ENCODE assay signal across 16 mouse cellular contexts in the genomic region with DNA sequence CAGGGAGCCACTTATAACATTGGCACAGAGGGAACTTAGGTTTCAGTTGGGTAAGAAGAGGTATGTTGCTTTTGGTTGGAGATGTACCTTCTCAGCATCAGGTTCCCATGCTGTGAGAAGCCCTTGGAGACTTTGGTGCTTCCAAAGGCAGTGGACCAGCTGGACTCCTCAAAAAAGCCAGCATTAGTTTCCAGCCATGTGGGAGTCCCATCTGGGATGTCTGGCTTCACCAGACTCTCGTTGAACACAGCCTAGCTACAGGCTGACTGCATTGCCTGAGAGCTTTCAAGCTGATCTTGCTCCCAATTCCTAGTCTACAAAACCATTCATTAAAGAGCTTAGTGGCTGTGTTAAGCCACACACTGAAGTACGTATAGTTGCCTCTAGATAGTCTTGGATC.
DNase-seq lines count a peak whose midpoint lies in the region; ATAC-seq lines count a peak whose summit lies in the region.
"Had no signal": no experiment of that assay in that cellular context is flagged by ENCODE, and none has a peak within 500 bp of the region (broad histone marks: within the 10 kb centered on the region; RNA-seq: fewer than 3 reads in every experiment).

No protein-coding gene starts in this region.

- WGBS in midbrain, embryonic 11.5 days = 60% methylated on average over 2 of the region's 2 CpGs
- WGBS in midbrain, embryonic 16.5 days = 51% methylated on average over 2 of the region's 2 CpGs

- H3K4me3 ChIP-seq in midbrain, embryonic 11.5 days (ENCODE audit: low read depth, low read length) = no peak overlapping the region
- no peak overlapping the region for H3K4me3 ChIP-seq in midbrain, embryonic 16.5 days (ENCODE audit: low read depth, low read length)
- H3K4me3 ChIP-seq: erythroblast, embryonic 14.5 days; forebrain, embryonic 15.5 days; hindbrain, embryonic 13.5 days; limb, embryonic 13.5 days; liver, embryonic 15.5 days had no signal

- no peaks in the 10 kb centered on the region for H3K27me3 ChIP-seq in midbrain, embryonic 11.5 days (ENCODE audit: control insufficient read depth, insufficient read depth, low read length)
- no peaks in the 10 kb centered on the region for H3K27me3 ChIP-seq in midbrain, embryonic 16.5 days (ENCODE audit: control insufficient read depth, insufficient read depth, low read depth, low read length)
- H3K27me3 ChIP-seq: forebrain, embryonic 15.5 days; hindbrain, embryonic 13.5 days; limb, embryonic 13.5 days; liver, embryonic 15.5 days had no signal

- H3K4me2 ChIP-seq in midbrain, embryonic 11.5 days = no peak overlapping the region
- no peak overlapping the region for H3K4me2 ChIP-seq in midbrain, embryonic 16.5 days (ENCODE audit: low read length)
- H3K4me2 ChIP-seq: forebrain, embryonic 15.5 days; hindbrain, embryonic 13.5 days; limb, embryonic 13.5 days; liver, embryonic 15.5 days had no signal

- no peak for ATAC-seq in midbrain, embryonic 11.5 days (ENCODE audit: low FRiP score)
- ATAC-seq in midbrain, embryonic 16.5 days = no peak
- ATAC-seq: CD4-positive, CD25-positive, alpha-beta regulatory T cell, adult 4 months; forebrain, embryonic 15.5 days had no signal

- H3K36me3 ChIP-seq in midbrain, embryonic 11.5 days (ENCODE audit: control insufficient read depth, insufficient read depth, low read length) = no peaks in the 10 kb centered on the region
- no peaks in the 10 kb centered on the region for H3K36me3 ChIP-seq in midbrain, embryonic 16.5 days (ENCODE audit: control insufficient read depth, insufficient read depth, low read length)
- H3K36me3 ChIP-seq: forebrain, embryonic 15.5 days; G1E; hindbrain, embryonic 13.5 days; limb, embryonic 13.5 days; liver, embryonic 15.5 days had no signal

- H3K9me3 ChIP-seq in midbrain, embryonic 11.5 days (ENCODE audit: control insufficient read depth, low read length) = no peaks in the 10 kb centered on the region; the same call in 1 of the 2 replicates
- H3K9me3 ChIP-seq in midbrain, embryonic 16.5 days (replicated peaks; ENCODE audit: control insufficient read depth, low read length, poor library complexity, severe bottlenecking) = no peaks in the 10 kb centered on the region; the same call in 1 of the 2 replicates
- H3K9me3 ChIP-seq: forebrain, embryonic 15.5 days; liver, embryonic 15.5 days had no signal

- peak; percentile 47 for DNase-seq in midbrain, embryonic 11.5 days (ENCODE audit: low spot score, missing footprints)
- DNase-seq in layer of hippocampus, adult 8-10 months (ENCODE audit: low spot score in 2 of 2) = peak; percentile 78 to 88
- DNase-seq in left cerebral cortex, postnatal 36 days (ENCODE audit: low spot score in 2 of 2) = peak; percentile 29 to 58
- no peak for DNase-seq in lung, postnatal 36 days
- no peak for DNase-seq in T-cell, adult 2 months (ENCODE audit: low spot score)
- DNase-seq in thymus, postnatal 14 days = no peak
- DNase-seq: lung, postnatal 10 days; thymus, adult 18-20 months had no signal

- intact Hi-C loops in left cerebral cortex, postnatal 36 days (cut with DNase I) = no loop called here

- no peak overlapping the region for H3K9ac ChIP-seq in midbrain, embryonic 11.5 days (ENCODE audit: low read length)
- H3K9ac ChIP-seq in midbrain, embryonic 16.5 days (ENCODE audit: low read depth, low read length) = no peak overlapping the region
- H3K9ac ChIP-seq: forebrain, embryonic 15.5 days; hindbrain, embryonic 13.5 days; limb, embryonic 13.5 days; liver, embryonic 15.5 days had no signal

- no peaks in the 10 kb centered on the region for H3K4me1 ChIP-seq in midbrain, embryonic 11.5 days (ENCODE audit: control insufficient read depth, insufficient read depth, low read length)
- H3K4me1 ChIP-seq in midbrain, embryonic 16.5 days (ENCODE audit: control insufficient read depth, insufficient read depth, low read length) = no peaks in the 10 kb centered on the region
- H3K4me1 ChIP-seq: liver, embryonic 15.5 days had no signal

- no peak overlapping the region for H3K27ac ChIP-seq in midbrain, embryonic 11.5 days (ENCODE audit: low read depth, low read length)
- no peak overlapping the region for H3K27ac ChIP-seq in midbrain, embryonic 16.5 days (ENCODE audit: low read length)
- H3K27ac ChIP-seq: forebrain, embryonic 15.5 days; hindbrain, embryonic 13.5 days; limb, embryonic 13.5 days; liver, embryonic 15.5 days had no signal

Comparison
In these comparisons a context has a peak if more than half of its experiments do, and no peak if none do; other contexts are left out.
1. DNase-seq: peak in midbrain, embryonic 11.5 days (single experiment), layer of hippocampus, adult 8-10 months (2 of 2) and left cerebral cortex, postnatal 36 days (2 of 2); none in lung, postnatal 36 days (single experiment), T-cell, adult 2 months (single experiment) and thymus, postnatal 14 days (single experiment).